Mouse (Mus musculus) kidney, postnatal 25 days (tissue): ENCODE measurements around the gene Slc22a23.

Experiments used
- DNase-seq, 2 experiments: peaks; one replicate each; pipeline ENCODE4 v3.0.0; 2021; ENCODE audit warnings: mixed read lengths in 2 of 2

The Slc22a23 gene

DNA sequence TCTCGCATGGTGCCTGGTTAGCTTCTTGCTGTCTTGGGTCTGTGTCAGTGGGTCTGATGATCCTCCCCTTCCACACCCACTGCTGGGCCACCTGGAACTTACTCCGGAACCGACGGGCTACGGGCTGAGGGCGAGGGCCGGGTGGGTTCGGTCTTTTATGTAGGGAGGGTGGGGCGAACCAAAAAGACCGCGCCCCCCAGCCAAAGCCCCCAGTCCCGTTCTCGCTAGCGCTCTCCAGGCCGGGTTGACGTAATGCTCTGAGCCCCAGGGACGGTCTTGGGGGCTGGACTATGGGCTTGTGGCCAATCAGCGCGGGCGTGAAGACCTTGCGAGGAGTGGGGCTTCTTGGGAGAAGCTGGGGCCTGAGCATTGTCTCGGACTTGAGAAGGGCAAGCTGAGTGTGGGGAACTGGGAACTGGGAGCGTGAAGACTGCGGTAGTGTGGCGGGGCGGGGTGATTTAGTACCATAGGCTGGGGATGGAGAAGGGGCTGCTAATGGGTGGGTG lies 214.7 kb downstream of the Slc22a23 start, which contains the start of gene Tubb2b:
Gene Tubb2b (minus strand): TSS at position 241 of the 506 bp plus-strand sequence.
- DNase-seq = peak; percentile 51 to 80

DNA sequence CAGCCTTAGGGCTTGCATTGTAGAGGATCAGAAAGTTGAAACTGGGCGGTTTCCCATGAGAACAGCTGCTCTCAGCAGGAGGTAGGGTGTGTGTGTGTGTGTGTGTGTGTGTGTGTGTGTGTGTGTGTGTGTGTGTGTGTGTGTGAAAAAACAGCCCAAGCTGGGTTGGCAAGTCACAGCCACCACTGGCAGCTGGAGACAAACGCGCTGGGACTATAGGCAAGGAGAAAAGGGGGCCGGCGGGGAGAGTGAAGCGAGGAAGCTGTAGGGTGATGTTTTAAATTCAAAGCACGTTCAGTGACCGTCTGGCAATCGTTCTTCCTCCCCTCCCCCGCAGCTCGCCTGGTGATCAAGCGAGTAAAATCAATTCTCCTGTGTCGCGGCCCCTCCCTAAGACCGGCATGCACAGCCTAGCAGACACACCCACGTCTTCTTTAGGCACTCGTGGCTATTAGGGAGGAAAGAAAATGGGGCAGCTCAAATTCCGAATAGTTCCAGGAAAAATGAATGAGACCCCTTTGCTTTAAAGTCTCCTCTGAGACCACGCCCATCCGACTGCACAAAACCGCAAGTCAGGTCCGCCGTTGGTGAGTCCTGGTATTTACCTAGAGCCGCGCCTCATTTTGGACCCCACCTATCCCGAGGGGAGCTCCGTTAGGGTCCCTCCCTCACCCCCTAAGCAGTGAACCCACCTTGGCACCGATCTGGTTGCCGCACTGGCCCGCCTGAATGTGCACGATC lies 215.3 kb downstream of the Slc22a23 start:
- DNase-seq = peak; percentile 73 to 85
